ENCODE assay signal across 23 mouse cellular contexts in genomic region chr9:43310538-43310937, GRCm38 (mm10). TPM values are rescaled to one million over a fixed set of nuclear protein-coding genes. Genes with fewer than 3 reads are reported as not detected.
DNase-seq lines count a peak whose midpoint lies in the region; ATAC-seq and TF ChIP-seq lines count a peak whose summit lies in the region.
"Had no signal": no experiment of that assay in that cellular context is flagged by ENCODE, and none has a peak within 500 bp of the region (broad histone marks: within the 10 kb centered on the region; RNA-seq: fewer than 3 reads in every experiment).

TSS of gene Trim29 (plus strand) at chr9:43310848.

- no peaks in the 10 kb centered on the region for H3K9me3 ChIP-seq in embryonic facial prominence, embryonic 15.5 days (replicated peaks)
- no peaks in the 10 kb centered on the region for H3K9me3 ChIP-seq in limb, embryonic 12.5 days
- no peaks in the 10 kb centered on the region for H3K9me3 ChIP-seq in stomach, postnatal 0 days (ENCODE audit: control insufficient read depth, low read length)
- no peaks in the 10 kb centered on the region for H3K9me3 ChIP-seq in hindbrain, embryonic 11.5 days (ENCODE audit: control insufficient read depth, low read length)
- H3K9me3 ChIP-seq: midbrain, embryonic 10.5 days; neural tube, embryonic 13.5 days had no signal

- H3K4me1 ChIP-seq in embryonic facial prominence, embryonic 15.5 days: no peaks in the 10 kb centered on the region
- H3K4me1 ChIP-seq in limb, embryonic 12.5 days (replicated peaks): no peaks in the 10 kb centered on the region
- no peaks in the 10 kb centered on the region for H3K4me1 ChIP-seq in stomach, postnatal 0 days (replicated peaks; ENCODE audit: control insufficient read depth, insufficient read depth)
- no peaks in the 10 kb centered on the region for H3K4me1 ChIP-seq in hindbrain, embryonic 11.5 days (replicated peaks; ENCODE audit: control insufficient read depth, insufficient read depth, low read length)
- H3K4me1 ChIP-seq: neural tube, embryonic 13.5 days had no signal

- TF ChIP-seq EP300 in stomach, postnatal 0 days (optimal IDR thresholded peaks at IDR 0.05): no peak

- no peaks in the 10 kb centered on the region for H3K36me3 ChIP-seq in embryonic facial prominence, embryonic 15.5 days
- no peaks in the 10 kb centered on the region for H3K36me3 ChIP-seq in limb, embryonic 12.5 days
- H3K36me3 ChIP-seq in stomach, postnatal 0 days (ENCODE audit: control insufficient read depth, insufficient read depth, low read length): no peaks in the 10 kb centered on the region
- H3K36me3 ChIP-seq in hindbrain, embryonic 11.5 days (ENCODE audit: control insufficient read depth, insufficient read depth, low read length): no peaks in the 10 kb centered on the region
- H3K36me3 ChIP-seq: midbrain, embryonic 10.5 days; neural tube, embryonic 13.5 days had no signal

- ATAC-seq in embryonic facial prominence, embryonic 15.5 days (ENCODE audit: insufficient number of reproducible peaks, low FRiP score, low TSS enrichment, low read depth): 0 out of 2 replicates have a peak, but pooled peaks have one; percentile 29
- ATAC-seq in limb, embryonic 12.5 days (ENCODE audit: insufficient number of reproducible peaks, insufficient read depth, low FRiP score, low TSS enrichment, low read depth): no peak
- ATAC-seq in stomach, postnatal 0 days (ENCODE audit: low FRiP score, low TSS enrichment): no peak
- ATAC-seq in hindbrain, embryonic 11.5 days (ENCODE audit: low FRiP score): no peak
- ATAC-seq in erythroid progenitor cell, adult 5-6 weeks (replicated peaks; ENCODE audit: low FRiP score, poor library complexity, severe bottlenecking): no peak
- ATAC-seq: forebrain, postnatal 0 days; liver, postnatal 0 days had no signal

- peak within 1 kb of the TSS; percentile 15 for H3K9ac ChIP-seq in embryonic facial prominence, embryonic 15.5 days
- no peak within 1 kb of the TSS for H3K9ac ChIP-seq in limb, embryonic 12.5 days (replicated peaks)
- H3K9ac ChIP-seq in stomach, postnatal 0 days (ENCODE audit: low read length): peak within 1 kb of the TSS; percentile 47
- H3K9ac ChIP-seq in hindbrain, embryonic 11.5 days (ENCODE audit: low read depth, low read length): no peak within 1 kb of the TSS
- H3K9ac ChIP-seq: forebrain, postnatal 0 days; hindbrain, embryonic 14.5 days; liver, postnatal 0 days; neural tube, embryonic 13.5 days had no signal

- peak within 1 kb of the TSS; percentile 39 for H3K4me2 ChIP-seq in embryonic facial prominence, embryonic 15.5 days (replicated peaks)
- H3K4me2 ChIP-seq in limb, embryonic 12.5 days: peak within 1 kb of the TSS; percentile 32; the same call in 1 of the 2 replicates
- peak within 1 kb of the TSS; percentile 36 for H3K4me2 ChIP-seq in stomach, postnatal 0 days (replicated peaks; ENCODE audit: low read depth)
- no peak within 1 kb of the TSS for H3K4me2 ChIP-seq in hindbrain, embryonic 11.5 days (replicated peaks; ENCODE audit: low read depth, low read length)
- H3K4me2 ChIP-seq: hindbrain, embryonic 14.5 days; neural tube, embryonic 13.5 days had no signal

- 49% methylated on average over 12 of the region's 12 CpGs for WGBS in embryonic facial prominence, embryonic 15.5 days
- WGBS in limb, embryonic 12.5 days: 45% methylated on average over 12 of the region's 12 CpGs
- 46% methylated on average over 12 of the region's 12 CpGs for WGBS in stomach, postnatal 0 days
- WGBS in hindbrain, embryonic 11.5 days: 67% methylated on average over 12 of the region's 12 CpGs

- TF ChIP-seq CTCF in stomach, postnatal 0 days (IDR thresholded peaks at IDR 0.05; ENCODE audit: low read depth): no peak

- peak within 1 kb of the TSS; percentile 41 for H3K4me3 ChIP-seq in embryonic facial prominence, embryonic 15.5 days (replicated peaks)
- 0 out of 2 replicates have a peak within 1 kb of the TSS, but pooled peaks have one; percentile 4 for H3K4me3 ChIP-seq in limb, embryonic 12.5 days (replicated peaks)
- peak within 1 kb of the TSS; percentile 35 for H3K4me3 ChIP-seq in stomach, postnatal 0 days (ENCODE audit: low read depth, low read length)
- no peak within 1 kb of the TSS for H3K4me3 ChIP-seq in hindbrain, embryonic 11.5 days (ENCODE audit: low read depth, low read length)
- H3K4me3 ChIP-seq: midbrain, embryonic 10.5 days; neural tube, embryonic 13.5 days had no signal

- no peak for DNase-seq in urinary bladder, adult 2 months (ENCODE audit: low spot score)
- DNase-seq in urinary bladder, postnatal 10 days (ENCODE audit: low spot score): no peak
- DNase-seq in stomach, postnatal 0 days (ENCODE audit: low spot score): peak; percentile 51
- DNase-seq in hindbrain, embryonic 11.5 days (ENCODE audit: low spot score): no peak
- DNase-seq in gastrocnemius, postnatal 25 days: no peak
- DNase-seq: adrenal gland, adult 2 months; cerebellum, postnatal 25 days; forebrain, postnatal 0 days; heart, adult 11 months; heart, postnatal 10 days; kidney, adult 18-20 months; kidney, postnatal 25 days; liver; liver, postnatal 0 days; lung, postnatal 36 days; right cerebral cortex, postnatal 14 days had no signal

- H3K27ac ChIP-seq in embryonic facial prominence, embryonic 15.5 days (replicated peaks): peak within 1 kb of the TSS; percentile 63
- H3K27ac ChIP-seq in limb, embryonic 12.5 days: no peak within 1 kb of the TSS
- peak within 1 kb of the TSS; percentile 41; the same call in 1 of the 2 replicates for H3K27ac ChIP-seq in stomach, postnatal 0 days (replicated peaks)
- no peak within 1 kb of the TSS for H3K27ac ChIP-seq in hindbrain, embryonic 11.5 days (ENCODE audit: low read depth, low read length)
- H3K27ac ChIP-seq: hindbrain, embryonic 14.5 days; midbrain, embryonic 10.5 days; neural tube, embryonic 13.5 days had no signal

- H3K27me3 ChIP-seq in embryonic facial prominence, embryonic 15.5 days: no peaks in the 10 kb centered on the region
- peaks cover 8% of the 10 kb centered on the region for H3K27me3 ChIP-seq in limb, embryonic 12.5 days
- no peaks in the 10 kb centered on the region for H3K27me3 ChIP-seq in stomach, postnatal 0 days (ENCODE audit: control insufficient read depth, insufficient read depth, low read length)
- H3K27me3 ChIP-seq in hindbrain, embryonic 11.5 days (ENCODE audit: control insufficient read depth, insufficient read depth, low read length): no peaks in the 10 kb centered on the region

RNA-seq across cellular contexts. Expression of gene Trim29, which starts in this region (rescaled TPM):
- 59.6 and 62.9 TPM in 2 replicates for polyA plus RNA-seq in urinary bladder, adult 2 months (2012; rRNA removed)
- polyA plus RNA-seq in embryonic facial prominence, embryonic 15.5 days (2015; fragmentation: Nextera tagmentation; extraction: Ambion mirVana): 131 and 142 TPM in 2 replicates
- 10.9 and 11.1 TPM in 2 replicates for polyA plus RNA-seq in limb, embryonic 12.5 days (2016; fragmentation: Nextera tagmentation; extraction: Ambion mirVana)
- polyA plus RNA-seq in stomach, postnatal 0 days (2015; fragmentation: Nextera tagmentation; extraction: Ambion mirVana): 71.2 and 75.3 TPM in 2 replicates
- 0.82 and 2.4 TPM in 2 replicates for polyA plus RNA-seq in hindbrain, embryonic 11.5 days (2014; fragmentation: Nextera tagmentation; extraction: Ambion mirVana)
- total RNA-seq in gastrocnemius, postnatal 25 days (2021): not detected
- not detected in 2 replicates for total RNA-seq in erythroid progenitor cell, adult 5-6 weeks (2015; ENCODE audit: low replicate concordance)
- total RNA-seq in erythroid progenitor cell, adult 5-6 weeks (2017; ENCODE audit: low replicate concordance): not detected in 2 replicates
- total RNA-seq: forebrain, postnatal 0 days; gastrocnemius, adult 18-20 months had no signal
- polyA plus RNA-seq: hindbrain, embryonic 14.5 days had no signal

Comparison
In these comparisons a context has a peak if more than half of its experiments do, and no peak if none do; other contexts are left out.
1. H3K27ac ChIP-seq: peak in embryonic facial prominence, embryonic 15.5 days (single experiment) and stomach, postnatal 0 days (single experiment); none in limb, embryonic 12.5 days (single experiment) and hindbrain, embryonic 11.5 days (single experiment).
2. H3K9ac ChIP-seq: peak in embryonic facial prominence, embryonic 15.5 days (single experiment) and stomach, postnatal 0 days (single experiment); none in limb, embryonic 12.5 days (single experiment) and hindbrain, embryonic 11.5 days (single experiment).